Comparison of ENCODE assay signal across 8 mouse cellular contexts in the genomic region with DNA sequence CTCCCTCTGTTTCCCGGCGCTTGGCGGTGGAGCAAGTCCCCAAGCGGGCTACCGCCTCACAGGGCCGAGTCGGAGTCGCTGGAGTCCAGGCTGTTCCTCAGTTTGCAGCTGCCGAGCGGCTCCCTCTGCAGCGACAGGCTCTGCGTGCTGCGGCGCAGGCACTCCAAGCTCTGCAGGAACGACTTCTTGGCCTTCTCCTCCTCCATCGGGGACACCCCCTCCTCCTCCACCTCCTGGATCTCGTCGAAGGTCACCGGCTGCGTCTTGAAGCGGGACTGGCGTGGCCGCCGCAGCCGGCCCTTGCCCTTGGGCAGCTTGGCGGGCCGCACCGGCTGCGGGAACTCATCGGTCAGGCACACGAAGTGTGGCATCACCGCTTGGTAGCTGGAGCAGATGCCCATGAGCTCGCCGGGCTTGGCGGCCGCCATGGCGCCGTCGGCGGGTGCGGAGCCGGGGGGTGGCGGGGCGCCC. TPM values are rescaled to one million over a fixed set of nuclear protein-coding genes. Genes with fewer than 3 reads are reported as not detected.
DNase-seq lines count a peak whose midpoint lies in the region; ATAC-seq and TF ChIP-seq lines count a peak whose summit lies in the region.

No protein-coding gene starts in this region.

- H3ac ChIP-seq in myocyte (ENCODE audit: control insufficient read depth, insufficient read length), result no peak overlapping the region

- H3K4me1 ChIP-seq in thymus, adult 2 months (replicated peaks; ENCODE audit: control insufficient read depth, insufficient read depth, low read length), result peaks cover 10% of the 10 kb centered on the region
- H3K4me1 ChIP-seq in embryonic facial prominence, embryonic 15.5 days, result peaks cover 28% of the 10 kb centered on the region
- peaks cover 19% of the 10 kb centered on the region for H3K4me1 ChIP-seq in heart, embryonic 12.5 days (replicated peaks)
- 0 out of 2 replicates have a peak, but pooled peaks cover 7% of the 10 kb centered on the region for H3K4me1 ChIP-seq in kidney, embryonic 14.5 days (ENCODE audit: control insufficient read depth, insufficient read depth, low read length)
- peaks cover 4% of the 10 kb centered on the region; the same call in 1 of the 2 replicates for H3K4me1 ChIP-seq in liver, embryonic 11.5 days (replicated peaks; ENCODE audit: control insufficient read depth, insufficient read depth, low read length)

- peak overlapping the region; percentile 20; the same call in 1 of the 2 replicates for H3K4me3 ChIP-seq in thymus, adult 2 months (ENCODE audit: control insufficient read depth, insufficient read depth, low read length)
- H3K4me3 ChIP-seq in embryonic facial prominence, embryonic 15.5 days (replicated peaks), result peak overlapping the region; percentile 62
- H3K4me3 ChIP-seq in heart, embryonic 12.5 days, result peak overlapping the region; percentile 63
- peak overlapping the region; percentile 45 for H3K4me3 ChIP-seq in kidney, embryonic 14.5 days (ENCODE audit: low read length)
- H3K4me3 ChIP-seq in liver, embryonic 11.5 days (ENCODE audit: low read depth, low read length), result peak overlapping the region; percentile 52
- H3K4me3 ChIP-seq in myocyte, result no peak overlapping the region

- no peaks in the 10 kb centered on the region for H3K36me3 ChIP-seq in thymus, adult 2 months (ENCODE audit: control insufficient read depth, insufficient read depth, low read length)
- no peaks in the 10 kb centered on the region for H3K36me3 ChIP-seq in embryonic facial prominence, embryonic 15.5 days
- no peaks in the 10 kb centered on the region for H3K36me3 ChIP-seq in heart, embryonic 12.5 days
- no peaks in the 10 kb centered on the region for H3K36me3 ChIP-seq in kidney, embryonic 14.5 days (ENCODE audit: control insufficient read depth, insufficient read depth, low read length)
- no peaks in the 10 kb centered on the region for H3K36me3 ChIP-seq in liver, embryonic 11.5 days (ENCODE audit: control insufficient read depth, insufficient read depth, low read length)
- no peaks in the 10 kb centered on the region for H3K36me3 ChIP-seq in myocyte (ENCODE audit: control insufficient read depth, insufficient read depth)

- ATAC-seq in embryonic facial prominence, embryonic 15.5 days (ENCODE audit: insufficient number of reproducible peaks, low FRiP score, low TSS enrichment, low read depth), result peak; percentile 52
- peak; percentile 66 for ATAC-seq in heart, embryonic 12.5 days (ENCODE audit: insufficient number of reproducible peaks, low FRiP score)
- ATAC-seq in kidney, embryonic 14.5 days (ENCODE audit: low FRiP score, low TSS enrichment), result peak; percentile 63
- ATAC-seq in liver, embryonic 11.5 days (replicated peaks; ENCODE audit: low FRiP score), result no peak

- H3K4me2 ChIP-seq in embryonic facial prominence, embryonic 15.5 days (replicated peaks), result peak overlapping the region; percentile 93
- peak overlapping the region; percentile 89 for H3K4me2 ChIP-seq in heart, embryonic 12.5 days
- peak overlapping the region; percentile 97 for H3K4me2 ChIP-seq in kidney, embryonic 14.5 days (replicated peaks; ENCODE audit: low read depth, low read length)
- peak overlapping the region; percentile 83 for H3K4me2 ChIP-seq in liver, embryonic 11.5 days
- peak overlapping the region; percentile 66 for H3K4me2 ChIP-seq in myocyte (ENCODE audit: low read depth)

- 2% methylated on average over 44 of the region's 44 CpGs for whole genome bisulfite sequencing in thymus, adult 2 months
- under 1% methylated on average over 44 of the region's 44 CpGs for WGBS in embryonic facial prominence, embryonic 15.5 days
- under 1% methylated on average over 43 of the region's 44 CpGs for WGBS in heart, embryonic 12.5 days
- WGBS in kidney, embryonic 14.5 days, result 0% methylated on average over 36 of the region's 44 CpGs
- WGBS in liver, embryonic 11.5 days, result 2% methylated on average over 44 of the region's 44 CpGs

- H3K9me3 ChIP-seq in embryonic facial prominence, embryonic 15.5 days (replicated peaks), result no peaks in the 10 kb centered on the region
- H3K9me3 ChIP-seq in heart, embryonic 12.5 days (replicated peaks), result no peaks in the 10 kb centered on the region
- no peaks in the 10 kb centered on the region for H3K9me3 ChIP-seq in kidney, embryonic 14.5 days (ENCODE audit: control insufficient read depth, low read length)
- no peaks in the 10 kb centered on the region for H3K9me3 ChIP-seq in liver, embryonic 11.5 days (ENCODE audit: control insufficient read depth, low read length)

- H3K27me3 ChIP-seq in thymus, adult 2 months (ENCODE audit: control insufficient read depth, insufficient read depth, low read length), result peaks cover 8% of the 10 kb centered on the region
- H3K27me3 ChIP-seq in embryonic facial prominence, embryonic 15.5 days, result peaks cover 56% of the 10 kb centered on the region
- H3K27me3 ChIP-seq in heart, embryonic 12.5 days (replicated peaks), result peaks cover 63% of the 10 kb centered on the region
- peaks cover 43% of the 10 kb centered on the region for H3K27me3 ChIP-seq in kidney, embryonic 14.5 days (ENCODE audit: control insufficient read depth, insufficient read depth, low read length)
- H3K27me3 ChIP-seq in liver, embryonic 11.5 days (replicated peaks; ENCODE audit: control insufficient read depth, insufficient read depth, low read length), result peaks cover 54% of the 10 kb centered on the region
- peaks cover 51% of the 10 kb centered on the region for H3K27me3 ChIP-seq in myocyte (ENCODE audit: control insufficient read depth, insufficient read depth, insufficient read length)

- no peaks in the 10 kb centered on the region for H3K79me2 ChIP-seq in myocyte (ENCODE audit: control insufficient read depth, insufficient read depth)

- H3K9ac ChIP-seq in embryonic facial prominence, embryonic 15.5 days, result peak overlapping the region; percentile 29
- H3K9ac ChIP-seq in heart, embryonic 12.5 days, result peak overlapping the region; percentile 81
- H3K9ac ChIP-seq in kidney, embryonic 14.5 days (ENCODE audit: low read depth, low read length), result peak overlapping the region; percentile 59
- peak overlapping the region; percentile 55; the same call in 1 of the 2 replicates for H3K9ac ChIP-seq in liver, embryonic 11.5 days (ENCODE audit: low read depth, low read length)

- no peak overlapping the region for H3K27ac ChIP-seq in thymus, adult 2 months (ENCODE audit: control insufficient read depth, insufficient read depth, low read length)
- peak overlapping the region; percentile 61 for H3K27ac ChIP-seq in embryonic facial prominence, embryonic 15.5 days (replicated peaks)
- 0 out of 2 replicates have a peak overlapping the region, but pooled peaks have one; percentile 4 for H3K27ac ChIP-seq in heart, embryonic 12.5 days (ENCODE audit: poor library complexity, severe bottlenecking)
- H3K27ac ChIP-seq in kidney, embryonic 14.5 days (ENCODE audit: low read depth, low read length), result no peak overlapping the region
- H3K27ac ChIP-seq in liver, embryonic 11.5 days (ENCODE audit: low read depth, low read length), result no peak overlapping the region

- peak; percentile 5 for DNase-seq in thymus, adult 2 months
- no peak for DNase-seq in thymus, postnatal 10 days (ENCODE audit: low spot score in 2 of 2)
- DNase-seq in liver, embryonic 11.5 days (ENCODE audit: low spot score), result peak; percentile 65
- DNase-seq in testis, postnatal 14 days (ENCODE audit: low spot score), result peak; percentile 39

- TF ChIP-seq CTCF in thymus, adult 2 months (IDR thresholded peaks at IDR 0.05; ENCODE audit: borderline replicate concordance, control insufficient read depth, extremely low read depth, insufficient read depth, low read length, poor library complexity), result no peak

- TF ChIP-seq POLR2A in thymus, adult 2 months (IDR thresholded peaks at IDR 0.05; ENCODE audit: control insufficient read depth, extremely low read depth, insufficient read depth, low read length, poor library complexity), result no peak
- TF ChIP-seq POLR2A in myocyte (IDR thresholded peaks at IDR 0.05; ENCODE audit: insufficient read length, low read depth), result no peak

TF ChIP-seq in myocyte, 11 proteins besides CTCF, POLR2A, EP300 and RAD21:
- TF ChIP-seq USF1 (IDR thresholded peaks at IDR 0.05; ENCODE audit: low read depth) (no peak), MYOG (IDR thresholded peaks at IDR 0.05; ENCODE audit: control insufficient read depth in 1 of 3, insufficient read depth in 1 of 3, insufficient read length in 2 of 3, low read depth in 2 of 3) (peak in 1 of 3 experiments; percentile 35), MYOD1 (IDR thresholded peaks at IDR 0.05; ENCODE audit: control insufficient read depth in 1 of 3, insufficient read length in 2 of 3, low read depth in 2 of 3) (peak in 2 of 3 experiments; percentile 25 to 35)

RNA-seq across cellular contexts. Expression of a gene that starts 0.6 kb away (rescaled TPM):
- 7.4 and 8.6 TPM in 2 replicates for polyA plus RNA-seq in thymus, adult 2 months (2012; rRNA removed)
- polyA plus RNA-seq in embryonic facial prominence, embryonic 15.5 days (2015; fragmentation: Nextera tagmentation; extraction: Ambion mirVana), result 6.0 and 6.2 TPM in 2 replicates
- 5.9 and 6.9 TPM in 2 replicates for polyA plus RNA-seq in heart, embryonic 12.5 days (2016; fragmentation: Nextera tagmentation; extraction: Ambion mirVana)
- polyA plus RNA-seq in kidney, embryonic 14.5 days (2014; fragmentation: Nextera tagmentation; extraction: Ambion mirVana), result 12.0 and 12.4 TPM in 2 replicates
- 2.3 and 3.3 TPM in 2 replicates for polyA plus RNA-seq in liver, embryonic 11.5 days (2014; fragmentation: Nextera tagmentation; extraction: Ambion mirVana)
- 6.1 TPM for polyA plus RNA-seq in myocyte (2012; fragmentation: generic; extraction: Trizol)

RNA-seq across cellular contexts. Expression of a gene that starts 39.8 kb away (rescaled TPM):
- polyA plus RNA-seq in thymus, adult 2 months (2012; rRNA removed), result not detected in 2 replicates
- polyA plus RNA-seq in embryonic facial prominence, embryonic 15.5 days (2015; fragmentation: Nextera tagmentation; extraction: Ambion mirVana), result not detected in 2 replicates
- polyA plus RNA-seq in heart, embryonic 12.5 days (2016; fragmentation: Nextera tagmentation; extraction: Ambion mirVana), result not detected in 2 replicates
- polyA plus RNA-seq in kidney, embryonic 14.5 days (2014; fragmentation: Nextera tagmentation; extraction: Ambion mirVana), result not detected in 2 replicates
- polyA plus RNA-seq in liver, embryonic 11.5 days (2014; fragmentation: Nextera tagmentation; extraction: Ambion mirVana), result not detected in 2 replicates
- polyA plus RNA-seq in myocyte (2012; fragmentation: generic; extraction: Trizol), result not detected

RNA-seq across cellular contexts. Expression of a gene that starts 54.2 kb away (rescaled TPM):
- 44.5 and 54.3 TPM in 2 replicates for polyA plus RNA-seq in thymus, adult 2 months (2012; rRNA removed)
- polyA plus RNA-seq in embryonic facial prominence, embryonic 15.5 days (2015; fragmentation: Nextera tagmentation; extraction: Ambion mirVana), result 65.1 and 69.1 TPM in 2 replicates
- 60.3 and 63.1 TPM in 2 replicates for polyA plus RNA-seq in heart, embryonic 12.5 days (2016; fragmentation: Nextera tagmentation; extraction: Ambion mirVana)
- 48.3 and 64.5 TPM in 2 replicates for polyA plus RNA-seq in kidney, embryonic 14.5 days (2014; fragmentation: Nextera tagmentation; extraction: Ambion mirVana)
- polyA plus RNA-seq in liver, embryonic 11.5 days (2014; fragmentation: Nextera tagmentation; extraction: Ambion mirVana), result 62.4 and 69.8 TPM in 2 replicates
- polyA plus RNA-seq in myocyte (2012; fragmentation: generic; extraction: Trizol), result 87.8 TPM

Comparison
In these comparisons a context has a peak if more than half of its experiments do, and no peak if none do; other contexts are left out.
1. DNase-seq: peak in thymus, adult 2 months (single experiment), liver, embryonic 11.5 days (single experiment) and testis, postnatal 14 days (single experiment); none in thymus, postnatal 10 days (0 of 2).
2. H3K27ac ChIP-seq: peak in embryonic facial prominence, embryonic 15.5 days (single experiment) and heart, embryonic 12.5 days (single experiment); none in thymus, adult 2 months (single experiment), kidney, embryonic 14.5 days (single experiment) and liver, embryonic 11.5 days (single experiment).
3. H3K9ac ChIP-seq: peak in every context shown above with its lines; median percentile 81 in heart, embryonic 12.5 days; 59 in kidney, embryonic 14.5 days; 55 in liver, embryonic 11.5 days; 29 in embryonic facial prominence, embryonic 15.5 days.
4. Peak in every context shown above with its lines, with median percentiles within 50 percentile points of each other: H3K4me2 ChIP-seq.